Mouse (Mus musculus) hindbrain, embryonic 15.5 days (tissue): ENCODE results near the gene Rpl6. TPM values are rescaled to one million over a fixed set of nuclear protein-coding genes. Genes with fewer than 3 reads are reported as not detected.

Source experiments
- ATAC-seq: fragments of 200-750 bp; cut with Nextera tagmentation; 2 replicates; pipeline ENCODE4 v1.8.0; 2017; ENCODE audit warnings: low read depth, moderate number of reproducible peaks, moderate TSS enrichment; ENCODE audit not compliant: low FRiP score
- H3K27ac ChIP-seq: fragments of 300-500 bp; sonication (generic); replicated peaks from 2 replicates; pipeline ENCODE4 v1.5.1; 2015; ENCODE audit warnings: mild to moderate bottlenecking, inconsistent platforms
- H3K27me3 ChIP-seq: fragments of 300-500 bp; sonication (generic); 2 replicates; pipeline ENCODE4 v1.6.1; 2015; ENCODE audit warnings: control low read depth, inconsistent platforms
- H3K36me3 ChIP-seq: fragments of 300-500 bp; sonication (generic); 2 replicates; pipeline ENCODE4 v1.6.1; 2015; ENCODE audit warnings: control low read depth, inconsistent platforms
- H3K4me1 ChIP-seq: fragments of 300-500 bp; sonication (generic); replicated peaks from 2 replicates; pipeline ENCODE4 v1.6.1; 2015; ENCODE audit warnings: control low read depth, inconsistent platforms
- H3K4me2 ChIP-seq: fragments of 300-500 bp; sonication (generic); 2 replicates; pipeline ENCODE4 v1.6.1; 2015; ENCODE audit warnings: moderate library complexity, mild to moderate bottlenecking, inconsistent platforms
- H3K4me3 ChIP-seq: fragments of 300-500 bp; sonication (generic); 2 replicates; pipeline ENCODE4 v1.5.1; 2015; ENCODE audit warnings: mild to moderate bottlenecking, inconsistent platforms
- H3K9ac ChIP-seq: fragments of 300-500 bp; sonication (generic); 2 replicates; pipeline ENCODE4 v1.6.1; 2015; ENCODE audit warnings: inconsistent platforms
- H3K9me3 ChIP-seq: fragments of 300-500 bp; sonication (generic); 2 replicates; pipeline ENCODE4 v1.6.1; 2016; ENCODE audit warnings: control low read depth, inconsistent platforms
- WGBS: fragments of 180-500 bp; shearing (Covaris S2); methylation state at CpG from one replicate; pipeline ENCODE4 v1.1.7; 2015; 5-methylcytosine and 5-hydroxymethylcytosine counted together
- polyA plus RNA-seq: library from polyadenylated mRNA; unstranded; fragments of >200 nt; fragmentation: Nextera tagmentation; extraction: Ambion mirVana; gene quantifications from 2 replicates; pipeline ENCODE4 v1.2.1, GENCODE M21; 2015

The Rpl6 gene
- polyA plus RNA-seq, 1 experiment from 2014 or later, result 342 TPM

GRCm38 (mm10) chr5:121230811-121231210 is 26.5 kb downstream of the Rpl6 start:
- Histone ChIP-seq H3K27ac (no peak overlapping the region), H3K36me3 (no peaks in the 10 kb centered on the region), H3K4me2 (no peak overlapping the region), H3K27me3 (no peaks in the 10 kb centered on the region), H3K9ac (no peak overlapping the region), H3K9me3 (no peaks in the 10 kb centered on the region), H3K4me3 (no peak overlapping the region), H3K4me1 (peaks cover 7% of the 10 kb centered on the region; the same call in 1 of the 2 replicates)
- ATAC-seq, result no peak
- WGBS, result 93% methylated on average over 9 of the region's 9 CpGs

DNA sequence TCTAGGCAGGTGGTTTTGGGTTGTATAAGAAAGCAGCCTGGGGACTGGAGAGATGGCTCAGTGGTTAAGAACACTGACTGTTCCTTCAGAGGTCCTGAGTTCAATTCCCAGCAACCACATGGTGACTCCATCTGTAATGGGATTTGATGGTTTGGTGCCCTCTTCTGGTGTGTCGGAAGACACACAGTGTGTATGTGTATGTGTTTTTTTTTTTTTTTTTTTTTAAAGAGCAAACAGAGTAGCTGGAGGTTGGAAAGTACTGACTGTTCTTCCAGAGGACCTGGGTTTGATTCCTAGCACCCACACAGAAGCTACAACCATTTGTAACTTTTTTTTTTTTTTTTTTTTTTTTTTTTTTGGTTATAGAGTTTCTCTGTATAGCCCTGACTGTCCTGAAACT is 28.5 kb downstream of the Rpl6 start:
- ATAC-seq, result no peak
- Histone ChIP-seq H3K9ac (no peak overlapping the region), H3K4me1 (no peaks in the 10 kb centered on the region), H3K27me3 (no peaks in the 10 kb centered on the region), H3K27ac (no peak overlapping the region), H3K9me3 (no peaks in the 10 kb centered on the region), H3K4me3 (no peak overlapping the region), H3K36me3 (no peaks in the 10 kb centered on the region), H3K4me2 (no peak overlapping the region)
- 96% methylated on average over 1 of the region's 1 CpGs for WGBS

DNA sequence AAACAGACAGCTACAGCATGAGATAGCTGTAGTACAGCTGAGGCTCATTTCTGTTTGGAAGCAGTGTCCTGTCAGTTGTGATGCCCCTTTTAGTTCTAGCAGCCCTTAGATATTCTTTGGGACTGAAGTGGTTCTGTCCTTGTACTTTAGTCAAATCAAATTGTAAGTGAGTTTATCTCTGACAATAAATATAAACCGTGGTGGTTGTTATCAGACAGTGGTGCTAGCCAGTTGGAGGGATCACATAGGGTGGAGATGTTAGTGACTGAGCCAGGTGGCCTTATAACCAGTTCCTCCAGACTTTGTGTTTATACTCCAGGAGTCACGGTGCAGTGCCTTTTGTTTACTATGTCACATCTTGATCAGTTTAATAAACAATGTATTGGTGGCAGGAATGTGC is 29.4 kb downstream of the Rpl6 start:
- no peaks in the 10 kb centered on the region for H3K4me1 ChIP-seq
- no peaks in the 10 kb centered on the region for H3K9me3 ChIP-seq
- no peak overlapping the region for H3K4me3 ChIP-seq
- H3K4me2 ChIP-seq, result no peak overlapping the region
- WGBS, result 96% methylated on average over 2 of the region's 2 CpGs
- no peaks in the 10 kb centered on the region for H3K27me3 ChIP-seq
- ATAC-seq, result no peak
- no peak overlapping the region for H3K9ac ChIP-seq
- no peak overlapping the region for H3K27ac ChIP-seq
- H3K36me3 ChIP-seq, result no peaks in the 10 kb centered on the region

- 84% methylated on average over 5 of the region's 5 CpGs for WGBS
- Histone ChIP-seq H3K27ac (no peak overlapping the region), H3K9ac (no peak overlapping the region), H3K9me3 (no peaks in the 10 kb centered on the region), H3K4me2 (no peak overlapping the region), H3K4me1 (0 out of 2 replicates have a peak, but pooled peaks cover 4% of the 10 kb centered on the region), H3K36me3 (no peaks in the 10 kb centered on the region), H3K27me3 (no peaks in the 10 kb centered on the region), H3K4me3 (no peak overlapping the region)
- ATAC-seq, result no peak
Measured at GRCm38 (mm10) chr5:121236171-121236570, 31.9 kb downstream of the Rpl6 start.

GRCm38 (mm10) chr5:121238208-121238607 is 33.9 kb downstream of the Rpl6 start:
- Histone ChIP-seq H3K36me3 (no peaks in the 10 kb centered on the region), H3K27me3 (no peaks in the 10 kb centered on the region), H3K4me1 (0 out of 2 replicates have a peak, but pooled peaks cover 4% of the 10 kb centered on the region), H3K9ac (no peak overlapping the region), H3K27ac (no peak overlapping the region), H3K4me2 (no peak overlapping the region), H3K9me3 (no peaks in the 10 kb centered on the region), H3K4me3 (no peak overlapping the region)
- 66% methylated on average over 2 of the region's 2 CpGs for WGBS
- no peak for ATAC-seq

DNA sequence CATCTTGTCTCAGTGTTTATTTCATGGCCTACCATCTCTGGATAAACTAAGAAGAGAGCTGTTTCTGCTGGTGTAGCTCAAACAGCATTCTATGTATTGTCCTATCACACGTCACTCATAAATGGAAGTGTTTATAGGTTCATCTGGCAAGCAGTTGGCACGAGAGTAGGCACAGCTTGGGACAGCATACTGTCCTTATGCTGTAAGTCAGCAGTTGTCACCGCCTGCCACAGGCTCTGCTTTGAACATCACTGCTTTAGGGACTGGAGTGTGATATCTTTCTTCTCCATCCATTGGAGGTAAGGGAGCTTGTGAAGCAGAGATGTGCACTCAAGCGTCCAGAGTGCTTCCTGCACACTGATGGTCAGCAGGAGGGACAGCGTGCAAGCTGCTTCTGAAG is 35.6 kb downstream of the Rpl6 start:
- Histone ChIP-seq H3K9ac (no peak overlapping the region), H3K4me1 (peaks cover 4% of the 10 kb centered on the region; the same call in 1 of the 2 replicates), H3K4me2 (no peak overlapping the region), H3K36me3 (no peaks in the 10 kb centered on the region), H3K27ac (no peak overlapping the region), H3K9me3 (no peaks in the 10 kb centered on the region), H3K27me3 (no peaks in the 10 kb centered on the region), H3K4me3 (no peak overlapping the region)
- ATAC-seq, result no peak
- 71% methylated on average over 5 of the region's 5 CpGs for WGBS

GRCm38 (mm10) chr5:121241182-121241581 is 36.9 kb downstream of the Rpl6 start:
- H3K4me1 ChIP-seq, result peaks cover 4% of the 10 kb centered on the region; the same call in 1 of the 2 replicates
- no peaks in the 10 kb centered on the region for H3K27me3 ChIP-seq
- H3K9me3 ChIP-seq, result no peaks in the 10 kb centered on the region
- H3K27ac ChIP-seq, result no peak overlapping the region
- H3K36me3 ChIP-seq, result no peaks in the 10 kb centered on the region
- H3K4me3 ChIP-seq, result no peak overlapping the region
- no peak for ATAC-seq
- no peak overlapping the region for H3K9ac ChIP-seq
- no peak overlapping the region for H3K4me2 ChIP-seq

- Histone ChIP-seq H3K9ac (no peak overlapping the region), H3K27ac (no peak overlapping the region), H3K27me3 (no peaks in the 10 kb centered on the region), H3K4me3 (no peak overlapping the region), H3K4me1 (peaks cover 4% of the 10 kb centered on the region; the same call in 1 of the 2 replicates), H3K36me3 (no peaks in the 10 kb centered on the region), H3K4me2 (no peak overlapping the region), H3K9me3 (no peaks in the 10 kb centered on the region)
- WGBS, result 39% methylated on average over 1 of the region's 1 CpGs
- no peak for ATAC-seq
Measured at GRCm38 (mm10) chr5:121242261-121242660, 38.0 kb downstream of the Rpl6 start.

DNA sequence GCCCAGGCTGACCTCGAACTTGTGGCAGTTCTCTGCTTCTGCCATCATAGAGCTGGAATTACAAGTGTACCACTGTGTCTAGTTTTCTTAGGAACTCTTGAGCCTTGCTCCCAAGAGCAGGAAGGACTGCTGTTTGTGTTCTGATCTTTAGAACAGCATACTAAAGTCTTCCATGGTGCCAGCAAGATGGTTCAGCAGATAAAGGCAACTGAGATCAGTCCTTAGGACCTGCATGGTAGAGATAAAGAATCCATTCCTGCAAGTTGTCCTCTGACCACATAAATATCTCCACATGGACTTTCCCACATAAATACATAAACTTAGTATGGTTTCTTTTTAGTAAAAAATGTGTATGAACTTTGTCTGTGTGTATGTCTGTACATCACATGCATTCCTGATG is 38.4 kb downstream of the Rpl6 start:
- H3K27me3 ChIP-seq, result no peaks in the 10 kb centered on the region
- no peaks in the 10 kb centered on the region for H3K36me3 ChIP-seq
- no peak overlapping the region for H3K27ac ChIP-seq
- H3K4me1 ChIP-seq, result peaks cover 4% of the 10 kb centered on the region; the same call in 1 of the 2 replicates
- H3K4me2 ChIP-seq, result no peak overlapping the region
- no peak overlapping the region for H3K4me3 ChIP-seq
- H3K9ac ChIP-seq, result no peak overlapping the region
- ATAC-seq, result no peak
- WGBS, result 93% methylated on average over 1 of the region's 1 CpGs
- H3K9me3 ChIP-seq, result no peaks in the 10 kb centered on the region

- Histone ChIP-seq H3K4me3 (no peak overlapping the region), H3K36me3 (no peaks in the 10 kb centered on the region), H3K27me3 (no peaks in the 10 kb centered on the region), H3K9ac (no peak overlapping the region), H3K9me3 (no peaks in the 10 kb centered on the region), H3K27ac (no peak overlapping the region), H3K4me1 (peaks cover 4% of the 10 kb centered on the region; the same call in 1 of the 2 replicates), H3K4me2 (no peak overlapping the region)
- no peak for ATAC-seq
- WGBS, result 96% methylated on average over 1 of the region's 1 CpGs
Measured at GRCm38 (mm10) chr5:121243676-121244364, 39.5 kb downstream of the Rpl6 start.

DNA sequence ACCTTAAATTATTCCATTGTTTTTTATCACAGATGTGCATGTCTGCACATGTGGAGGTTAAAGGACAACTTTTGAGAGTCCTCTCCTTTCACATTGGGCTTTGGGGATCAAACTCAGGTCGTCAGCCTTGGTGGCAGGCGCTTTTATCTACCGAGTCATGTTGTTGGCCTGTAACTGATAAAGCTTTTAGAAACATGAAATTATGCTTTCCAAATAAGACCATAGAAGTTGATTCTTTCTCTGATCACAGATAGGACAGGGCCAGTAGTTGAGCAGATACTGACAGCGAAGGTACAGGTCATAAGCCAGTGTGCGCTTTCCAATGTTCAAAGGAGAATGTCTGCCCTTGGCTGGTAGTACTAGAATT is 40.1 kb downstream of the Rpl6 start:
- 94% methylated on average over 5 of the region's 5 CpGs for WGBS
- H3K4me3 ChIP-seq, result no peak overlapping the region
- H3K4me1 ChIP-seq, result peaks cover 4% of the 10 kb centered on the region; the same call in 1 of the 2 replicates
- H3K9me3 ChIP-seq, result no peaks in the 10 kb centered on the region
- H3K9ac ChIP-seq, result no peak overlapping the region
- no peaks in the 10 kb centered on the region for H3K36me3 ChIP-seq
- no peak overlapping the region for H3K27ac ChIP-seq
- ATAC-seq, result no peak
- H3K4me2 ChIP-seq, result no peak overlapping the region
- H3K27me3 ChIP-seq, result no peaks in the 10 kb centered on the region

GRCm38 (mm10) chr5:121245201-121245600 is 40.9 kb downstream of the Rpl6 start:
- no peaks in the 10 kb centered on the region; the same call in 1 of the 2 replicates for H3K4me1 ChIP-seq

More at GRCm38 (mm10) chr5:121245201-121245600, 40.9 kb downstream of the Rpl6 start:
- ATAC-seq, result no peak
- WGBS, result 93% methylated on average over 7 of the region's 7 CpGs
- Histone ChIP-seq H3K9ac (no peak overlapping the region), H3K4me2 (no peak overlapping the region), H3K27me3 (no peaks in the 10 kb centered on the region), H3K36me3 (no peaks in the 10 kb centered on the region), H3K9me3 (no peaks in the 10 kb centered on the region), H3K27ac (no peak overlapping the region), H3K4me3 (no peak overlapping the region)
